In genomic region chr1:150747771-150748170, GRCm38 (mm10) we compare ENCODE assay signal across 18 mouse cellular contexts.
DNase-seq lines count a peak whose midpoint lies in the region; ATAC-seq lines count a peak whose summit lies in the region.
"Had no signal": no experiment of that assay in that cellular context is flagged by ENCODE, and none has a peak within 500 bp of the region (broad histone marks: within the 10 kb centered on the region; RNA-seq: fewer than 3 reads in every experiment).

No protein-coding gene starts in this region.

- H3K9me3 ChIP-seq in neural tube, embryonic 13.5 days: no peaks in the 10 kb centered on the region
- H3K9me3 ChIP-seq in neural tube, embryonic 14.5 days (ENCODE audit: control insufficient read depth, low read length): no peaks in the 10 kb centered on the region
- H3K9me3 ChIP-seq: embryonic facial prominence, embryonic 10.5 days; embryonic facial prominence, embryonic 12.5 days; forebrain, embryonic 13.5 days; forebrain, embryonic 15.5 days had no signal

- no peaks in the 10 kb centered on the region for H3K4me1 ChIP-seq in neural tube, embryonic 13.5 days (replicated peaks)
- no peaks in the 10 kb centered on the region for H3K4me1 ChIP-seq in neural tube, embryonic 14.5 days (ENCODE audit: control insufficient read depth, insufficient read depth, low read length)
- H3K4me1 ChIP-seq: forebrain, embryonic 13.5 days; forebrain, embryonic 15.5 days had no signal

- peak; percentile 71; the same call in 1 of the 2 replicates for ATAC-seq in neural tube, embryonic 13.5 days (ENCODE audit: low read depth)
- peak; percentile 76 for ATAC-seq in neural tube, embryonic 14.5 days (ENCODE audit: low read depth)
- ATAC-seq: forebrain, embryonic 13.5 days; forebrain, embryonic 15.5 days; forebrain, postnatal 0 days had no signal

- DNase-seq in neural tube, embryonic 10.5 days (ENCODE audit: extremely low spot score, low spot score): no peak
- DNase-seq in lung, postnatal 14 days: no peak
- DNase-seq in cerebellum, postnatal 14 days: no peak
- DNase-seq: adrenal gland, adult 2 months; adrenal gland, postnatal 10 days; adrenal gland, postnatal 25 days; cerebellum, adult 11 months; cerebellum, adult 18-20 months; cerebellum, adult 8-10 months; cerebellum, adult 9-11 months; cerebellum, postnatal 25 days; forebrain, postnatal 0 days had no signal

- no peak overlapping the region for H3K4me2 ChIP-seq in neural tube, embryonic 13.5 days
- no peak overlapping the region for H3K4me2 ChIP-seq in neural tube, embryonic 14.5 days (ENCODE audit: low read depth, low read length)
- H3K4me2 ChIP-seq: embryonic facial prominence, embryonic 12.5 days; forebrain, embryonic 13.5 days; forebrain, embryonic 15.5 days had no signal

- no peaks in the 10 kb centered on the region for H3K36me3 ChIP-seq in neural tube, embryonic 13.5 days
- H3K36me3 ChIP-seq in neural tube, embryonic 14.5 days (ENCODE audit: control insufficient read depth, insufficient read depth, low read length): no peaks in the 10 kb centered on the region
- H3K36me3 ChIP-seq: forebrain, embryonic 15.5 days had no signal

- H3K27me3 ChIP-seq in neural tube, embryonic 13.5 days: no peaks in the 10 kb centered on the region
- no peaks in the 10 kb centered on the region for H3K27me3 ChIP-seq in neural tube, embryonic 14.5 days (ENCODE audit: control insufficient read depth, insufficient read depth, low read length)
- H3K27me3 ChIP-seq: embryonic facial prominence, embryonic 12.5 days; forebrain, embryonic 13.5 days; forebrain, embryonic 15.5 days had no signal

- WGBS in neural tube, embryonic 13.5 days: 70% methylated on average over 4 of the region's 4 CpGs
- WGBS in neural tube, embryonic 14.5 days: 69% methylated on average over 4 of the region's 4 CpGs

- H3K9ac ChIP-seq in neural tube, embryonic 13.5 days: no peak overlapping the region
- no peak overlapping the region for H3K9ac ChIP-seq in neural tube, embryonic 14.5 days (replicated peaks; ENCODE audit: low read depth, low read length)
- H3K9ac ChIP-seq: embryonic facial prominence, embryonic 12.5 days; forebrain, embryonic 13.5 days; forebrain, embryonic 15.5 days; forebrain, postnatal 0 days had no signal

- no peak overlapping the region for H3K4me3 ChIP-seq in neural tube, embryonic 13.5 days
- no peak overlapping the region for H3K4me3 ChIP-seq in neural tube, embryonic 14.5 days (ENCODE audit: low read depth, low read length)
- H3K4me3 ChIP-seq: embryonic facial prominence, embryonic 10.5 days; embryonic facial prominence, embryonic 12.5 days; forebrain, embryonic 13.5 days; forebrain, embryonic 15.5 days had no signal

- H3K27ac ChIP-seq in neural tube, embryonic 13.5 days (replicated peaks): no peak overlapping the region
- no peak overlapping the region for H3K27ac ChIP-seq in neural tube, embryonic 14.5 days (ENCODE audit: low read depth, low read length)
- H3K27ac ChIP-seq: embryonic facial prominence, embryonic 10.5 days; embryonic facial prominence, embryonic 12.5 days; forebrain, embryonic 13.5 days; forebrain, embryonic 15.5 days had no signal
